Mouse (Mus musculus): ENCODE data around the gene Aldh1b1.

DNA sequence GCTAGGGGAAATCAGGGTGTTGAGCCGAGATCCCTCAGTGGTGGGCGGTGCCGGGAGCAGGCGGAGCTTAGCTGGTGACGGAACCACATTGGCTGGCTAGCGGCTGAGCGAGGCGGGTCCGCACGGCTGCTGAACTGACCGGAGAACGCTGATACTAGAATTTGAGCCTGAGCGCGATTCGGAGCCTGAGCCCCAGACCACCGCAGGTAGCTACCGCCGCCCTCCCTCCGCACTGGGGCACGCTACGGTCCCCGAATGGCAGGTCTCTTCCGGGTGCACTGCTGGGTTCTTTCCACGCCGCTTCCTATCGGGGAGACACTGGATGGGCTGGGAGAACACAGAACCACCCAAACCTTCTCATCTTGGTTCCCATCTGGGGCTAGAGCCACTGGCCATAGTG, at the start of gene Aldh1b1:
- TF ChIP-seq CTCF (IDR thresholded peaks at IDR 0.05; ENCODE audit: low read depth), result no peak
- no peak for TF ChIP-seq EP300 (IDR thresholded peaks at IDR 0.05; ENCODE audit: low read depth)
